Mouse (Mus musculus) brown adipose tissue, adult 24 weeks (tissue): Measurements from ENCODE around the gene Birc3. TPM values are rescaled to one million over a fixed set of nuclear protein-coding genes. Genes with fewer than 3 reads are reported as not detected.
"Not testable (repeated sequence)": the region's sequence is repeated elsewhere in the genome, so short reads cannot be mapped to it uniquely, and the experiment has no call there.

Experiments used
- H3K27ac ChIP-seq: fragments of 200-500 bp; replicated peaks from 2 replicates; pipeline ENCODE4 v1.5.1; 2012; ENCODE audit warnings: low read depth, mild to moderate bottlenecking, low read length
- H3K4me1 ChIP-seq: fragments of 200-500 bp; 2 replicates; pipeline ENCODE4 v1.6.1; 2012; ENCODE audit warnings: low read length, mixed read lengths; ENCODE audit not compliant: control insufficient read depth, insufficient read depth, insufficient read length
- H3K4me3 ChIP-seq: fragments of 200-500 bp; 2 replicates; pipeline ENCODE4 v1.5.1; 2012; ENCODE audit warnings: low read depth, mild to moderate bottlenecking, low read length, moderate library complexity; ENCODE audit not compliant: insufficient read depth
- polyA plus RNA-seq: library from polyadenylated mRNA; stranded (reverse); fragments of >200 nt; gene quantifications from 2 replicates; pipeline ENCODE4 v1.2.4, GENCODE M21; 2012; ENCODE audit not compliant: missing spikeins, insufficient read depth, insufficient read length

The Birc3 gene
- polyA plus RNA-seq, 1 experiment = 12.6 TPM

- H3K27ac ChIP-seq = peak overlapping the region; percentile 80
- H3K4me1 ChIP-seq = peaks cover 4% of the 10 kb centered on the region; the same call in 1 of the 2 replicates
- peak overlapping the region; percentile 64 for H3K4me3 ChIP-seq
Observed at GRCm38 (mm10) chr9:7873511-7874211, 675 bp upstream of the Birc3 start.

- Histone ChIP-seq H3K27ac (peak overlapping the region; percentile 80), H3K4me1 (peaks cover 4% of the 10 kb centered on the region; the same call in 1 of the 2 replicates), H3K4me3 (peak overlapping the region; percentile 64)
Observed at GRCm38 (mm10) chr9:7872044-7872774, 777 bp downstream of the Birc3 start.

- Histone ChIP-seq H3K4me1 (peaks cover 4% of the 10 kb centered on the region; the same call in 1 of the 2 replicates), H3K4me3 (peak overlapping the region; percentile 64), H3K27ac (peak overlapping the region; percentile 80)
Observed at GRCm38 (mm10) chr9:7871316-7872043, 1.5 kb downstream of the Birc3 start.

- Histone ChIP-seq H3K27ac (peak overlapping the region; percentile 80), H3K4me3 (0 out of 2 replicates have a peak overlapping the region, but pooled peaks have one; percentile 64), H3K4me1 (peaks cover 4% of the 10 kb centered on the region; the same call in 1 of the 2 replicates)
Observed at GRCm38 (mm10) chr9:7870556-7871315, 2.2 kb downstream of the Birc3 start.

- Histone ChIP-seq H3K4me1 (peaks cover 4% of the 10 kb centered on the region; the same call in 1 of the 2 replicates), H3K27ac (no peak overlapping the region), H3K4me3 (no peak overlapping the region)
Observed at GRCm38 (mm10) chr9:7868838-7869491, 4.0 kb downstream of the Birc3 start.

- no peaks in the 10 kb centered on the region for H3K4me1 ChIP-seq
- peak overlapping the region; percentile 38 for H3K27ac ChIP-seq
Observed at GRCm38 (mm10) chr9:7867981-7868380, 5.0 kb downstream of the Birc3 start.

GRCm38 (mm10) chr9:7866981-7867380 is 6.0 kb downstream of the Birc3 start:
- H3K4me3 ChIP-seq, H3K27ac ChIP-seq, H3K4me1 ChIP-seq: not testable (repeated sequence)

More at GRCm38 (mm10) chr9:7867981-7868380, 5.0 kb downstream of the Birc3 start:
- no peak overlapping the region for H3K4me3 ChIP-seq

- Histone ChIP-seq H3K4me3 (no peak overlapping the region), H3K4me1 (no peaks in the 10 kb centered on the region), H3K27ac (no peak overlapping the region)
Observed at GRCm38 (mm10) chr9:7860976-7861375, 12.0 kb downstream of the Birc3 start.

- Histone ChIP-seq H3K4me3 (no peak overlapping the region), H3K27ac (no peak overlapping the region), H3K4me1 (no peaks in the 10 kb centered on the region)
Observed at GRCm38 (mm10) chr9:7855912-7856311, 17.1 kb downstream of the Birc3 start.

- no peak overlapping the region for H3K4me3 ChIP-seq
Observed at GRCm38 (mm10) chr9:7855374-7855773, 17.6 kb downstream of the Birc3 start.

GRCm38 (mm10) chr9:7854196-7854595 is 18.8 kb downstream of the Birc3 start:
- not testable (repeated sequence) for H3K27ac ChIP-seq, H3K4me1 ChIP-seq, H3K4me3 ChIP-seq

More at GRCm38 (mm10) chr9:7855374-7855773, 17.6 kb downstream of the Birc3 start:
- Histone ChIP-seq H3K27ac (no peak overlapping the region), H3K4me1 (no peaks in the 10 kb centered on the region)

GRCm38 (mm10) chr9:7852346-7853230 is 20.4 kb downstream of the Birc3 start:
- Histone ChIP-seq H3K4me3 (no peak overlapping the region), H3K27ac (no peak overlapping the region), H3K4me1 (no peaks in the 10 kb centered on the region)

- no peak overlapping the region for H3K4me3 ChIP-seq
- H3K4me1 ChIP-seq = no peaks in the 10 kb centered on the region
- no peak overlapping the region for H3K27ac ChIP-seq
Observed at GRCm38 (mm10) chr9:7851841-7852240, 21.1 kb downstream of the Birc3 start.
